Mouse (Mus musculus) bone marrow macrophage, adult 2 months (primary cell): ENCODE measurements around the gene Abhd14a.

Experiments used
- CTCF ChIP-seq: IDR thresholded peaks from 2 replicates; pipeline ENCODE4 v1.5.1; 2012; ENCODE audit warnings: low read depth, mild to moderate bottlenecking, low read length, moderate library complexity
- POLR2A ChIP-seq: IDR thresholded peaks from 2 replicates; pipeline ENCODE4 v1.6.1; 2012; ENCODE audit warnings: mild to moderate bottlenecking, low read depth, low read length, borderline replicate concordance

DNA sequence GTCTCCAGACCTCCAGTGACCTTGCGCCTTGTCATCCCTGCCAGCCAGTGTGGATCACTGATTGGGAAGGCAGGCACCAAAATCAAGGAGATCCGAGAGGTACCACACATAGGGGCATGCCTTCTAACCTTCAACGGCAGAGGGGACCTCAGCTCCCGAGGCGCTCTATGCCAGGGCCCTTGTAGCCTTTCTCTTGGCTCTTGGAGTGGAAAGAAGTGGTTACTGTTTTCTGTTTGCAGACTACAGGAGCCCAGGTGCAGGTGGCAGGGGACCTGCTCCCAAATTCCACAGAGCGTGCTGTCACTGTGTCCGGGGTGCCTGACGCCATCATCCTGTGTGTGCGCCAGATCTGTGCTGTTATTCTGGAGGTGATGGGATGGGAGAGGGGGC, 13.5 kb upstream of the Abhd14a start:
- TF ChIP-seq CTCF (no peak), POLR2A (no peak)
